Mouse (Mus musculus) lung, postnatal 36 days (tissue): ENCODE measurements around the gene Ppp3cb.
"Not testable (repeated sequence)": the region's sequence is repeated elsewhere in the genome, so short reads cannot be mapped to it uniquely, and the experiment has no call there.

Experiments
- DNase-seq: peaks from one replicate; pipeline ENCODE4 v3.0.0; 2022; ENCODE audit warnings: mixed read lengths

Ppp3cb gene

GRCm38 (mm10) chr14:20546415-20546814, at the start of gene Ppp3cb:
TSS of gene Ppp3cb (minus strand) at chr14:20546573.
- DNase-seq = peak; percentile 88

- DNase-seq = no peak
These were observed 49.4 kb upstream of the Ppp3cb start for GRCm38 (mm10) chr14:20595781-20596180.

GRCm38 (mm10) chr14:20587458-20587857, 41.1 kb upstream of the Ppp3cb start:
- no peak for DNase-seq

- DNase-seq = peak; percentile 45
These were observed 32.5 kb upstream of the Ppp3cb start for GRCm38 (mm10) chr14:20578822-20579407.

- DNase-seq = peak; percentile 88
These were observed 29.8 kb upstream of the Ppp3cb start for GRCm38 (mm10) chr14:20576179-20576578.

- not testable (repeated sequence) for DNase-seq
These were observed 26.8 kb upstream of the Ppp3cb start for GRCm38 (mm10) chr14:20573196-20573595.

GRCm38 (mm10) chr14:20565256-20566021, 19.1 kb upstream of the Ppp3cb start:
- no peak for DNase-seq

GRCm38 (mm10) chr14:20564692-20565091, 18.3 kb upstream of the Ppp3cb start:
- no peak for DNase-seq

GRCm38 (mm10) chr14:20561897-20562296, 15.5 kb upstream of the Ppp3cb start:
- no peak for DNase-seq

GRCm38 (mm10) chr14:20550136-20550535, 3.8 kb upstream of the Ppp3cb start:
- DNase-seq = no peak

GRCm38 (mm10) chr14:20545529-20546331, 643 bp downstream of the Ppp3cb start:
- peak; percentile 92 for DNase-seq

GRCm38 (mm10) chr14:20544467-20545411, 1.6 kb downstream of the Ppp3cb start:
- DNase-seq = no peak

- no peak for DNase-seq
These were observed 16.7 kb downstream of the Ppp3cb start for GRCm38 (mm10) chr14:20529643-20530042.

GRCm38 (mm10) chr14:20520179-20520578, 26.2 kb downstream of the Ppp3cb start:
- no peak for DNase-seq

- peak; percentile 3 for DNase-seq
These were observed 37.9 kb downstream of the Ppp3cb start for GRCm38 (mm10) chr14:20508424-20508823.

- DNase-seq = peak; percentile 8
These were observed 43.4 kb downstream of the Ppp3cb start for GRCm38 (mm10) chr14:20502966-20503365.

GRCm38 (mm10) chr14:20499982-20500381, 46.4 kb downstream of the Ppp3cb start:
- DNase-seq = no peak

GRCm38 (mm10) chr14:20496603-20497002, 49.8 kb downstream of the Ppp3cb start, which contains the start of gene Mss51:
TSS of gene Mss51 (minus strand) at chr14:20496901.
- no peak for DNase-seq

GRCm38 (mm10) chr14:20486031-20486430, 60.3 kb downstream of the Ppp3cb start:
- DNase-seq = no peak

GRCm38 (mm10) chr14:20482051-20482751, 64.2 kb downstream of the Ppp3cb start:
- no peak for DNase-seq

GRCm38 (mm10) chr14:20481211-20481610, 65.2 kb downstream of the Ppp3cb start:
- peak; percentile 62 for DNase-seq

- no peak for DNase-seq
These were observed 66.2 kb downstream of the Ppp3cb start for GRCm38 (mm10) chr14:20480195-20480579.
